In the genomic region with DNA sequence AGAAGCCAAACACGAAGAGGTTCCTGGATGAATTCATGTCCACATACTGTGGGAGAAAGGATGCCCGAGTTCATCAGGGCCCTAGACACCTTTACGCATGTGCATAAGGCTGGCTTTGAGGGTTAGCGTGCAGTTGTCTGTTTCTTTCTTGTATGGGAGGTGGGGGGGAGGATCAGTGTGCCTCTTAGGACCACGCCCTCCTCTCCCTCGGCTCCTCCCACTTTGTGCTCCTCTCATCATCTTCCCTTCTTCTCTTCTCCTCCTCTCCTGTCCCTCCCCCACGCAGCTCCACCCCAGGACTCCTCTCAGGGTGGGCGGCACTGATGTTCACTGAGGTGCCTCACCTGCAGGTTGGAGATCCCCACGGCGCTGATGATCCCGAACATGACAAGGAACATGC, we compare ENCODE assay signal across 11 mouse cellular contexts. TPM values are rescaled to one million over a fixed set of nuclear protein-coding genes. Genes with fewer than 3 reads are reported as not detected.
DNase-seq lines count a peak whose midpoint lies in the region; ATAC-seq and TF ChIP-seq lines count a peak whose summit lies in the region.
"Had no signal": no experiment of that assay in that cellular context is flagged by ENCODE, and none has a peak within 500 bp of the region (broad histone marks: within the 10 kb centered on the region; RNA-seq: fewer than 3 reads in every experiment).

No protein-coding gene starts in this region.

- H3K36me3 ChIP-seq in liver, embryonic 11.5 days (ENCODE audit: control insufficient read depth, insufficient read depth, low read length): no peaks in the 10 kb centered on the region
- H3K36me3 ChIP-seq in liver, postnatal 0 days (replicated peaks; ENCODE audit: insufficient read depth, low read length): no peaks in the 10 kb centered on the region
- no peaks in the 10 kb centered on the region for H3K36me3 ChIP-seq in forebrain, embryonic 13.5 days (ENCODE audit: poor library complexity, severe bottlenecking)
- H3K36me3 ChIP-seq in midbrain, embryonic 13.5 days: 0 out of 2 replicates have a peak, but pooled peaks cover 3% of the 10 kb centered on the region

- no peak for DNase-seq in liver, embryonic 11.5 days (ENCODE audit: low spot score)
- DNase-seq in liver, postnatal 0 days: no peak
- no peak for DNase-seq in adrenal gland, postnatal 25 days
- no peak for DNase-seq in spleen, postnatal 10 days (ENCODE audit: low spot score in 2 of 2)
- no peak for DNase-seq in cerebellum, adult 11 months
- DNase-seq: heart, adult 2 months; lung, adult 2 months had no signal

- no peak overlapping the region for H3K4me3 ChIP-seq in liver, embryonic 11.5 days (ENCODE audit: low read depth, low read length)
- no peak overlapping the region for H3K4me3 ChIP-seq in liver, postnatal 0 days (ENCODE audit: low read depth, low read length)
- H3K4me3 ChIP-seq in cortical plate, adult 2 months (ENCODE audit: insufficient read depth, low read length): peak overlapping the region; percentile 4; the same call in 1 of the 2 replicates
- peak overlapping the region; percentile 25 for H3K4me3 ChIP-seq in forebrain, embryonic 13.5 days
- peak overlapping the region; percentile 19; the same call in 1 of the 2 replicates for H3K4me3 ChIP-seq in midbrain, embryonic 13.5 days (replicated peaks)
- H3K4me3 ChIP-seq: heart, adult 2 months had no signal

- H3K9me3 ChIP-seq in liver, embryonic 11.5 days (ENCODE audit: control insufficient read depth, low read length): no peaks in the 10 kb centered on the region
- no peaks in the 10 kb centered on the region for H3K9me3 ChIP-seq in liver, postnatal 0 days (ENCODE audit: low read length)
- H3K9me3 ChIP-seq in forebrain, embryonic 13.5 days (replicated peaks): no peaks in the 10 kb centered on the region; the same call in 1 of the 2 replicates
- no peaks in the 10 kb centered on the region for H3K9me3 ChIP-seq in midbrain, embryonic 13.5 days

- peaks cover 7% of the 10 kb centered on the region; the same call in 1 of the 2 replicates for H3K27me3 ChIP-seq in liver, embryonic 11.5 days (replicated peaks; ENCODE audit: control insufficient read depth, insufficient read depth, low read length)
- H3K27me3 ChIP-seq in liver, postnatal 0 days (ENCODE audit: insufficient read depth, low read length): no peaks in the 10 kb centered on the region
- no peaks in the 10 kb centered on the region for H3K27me3 ChIP-seq in forebrain, embryonic 13.5 days
- no peaks in the 10 kb centered on the region; the same call in 1 of the 2 replicates for H3K27me3 ChIP-seq in midbrain, embryonic 13.5 days

- TF ChIP-seq POLR2A in cortical plate, adult 2 months (IDR thresholded peaks at IDR 0.05; ENCODE audit: extremely low read depth, insufficient read depth, low read length): no peak

- peak overlapping the region; percentile 35 for H3K4me2 ChIP-seq in liver, embryonic 11.5 days
- H3K4me2 ChIP-seq in liver, postnatal 0 days (ENCODE audit: low read depth, low read length): no peak overlapping the region
- H3K4me2 ChIP-seq in forebrain, embryonic 13.5 days: peak overlapping the region; percentile 51
- peak overlapping the region; percentile 44 for H3K4me2 ChIP-seq in midbrain, embryonic 13.5 days (replicated peaks)

- no peak overlapping the region for H3K27ac ChIP-seq in liver, embryonic 11.5 days (ENCODE audit: low read depth, low read length)
- H3K27ac ChIP-seq in liver, postnatal 0 days (ENCODE audit: low read depth): no peak overlapping the region
- H3K27ac ChIP-seq in cortical plate, adult 2 months (ENCODE audit: insufficient read depth, low read length): no peak overlapping the region
- no peak overlapping the region for H3K27ac ChIP-seq in forebrain, embryonic 13.5 days
- no peak overlapping the region for H3K27ac ChIP-seq in midbrain, embryonic 13.5 days
- H3K27ac ChIP-seq: heart, adult 2 months had no signal

- H3K4me1 ChIP-seq in liver, embryonic 11.5 days (replicated peaks; ENCODE audit: control insufficient read depth, insufficient read depth, low read length): no peaks in the 10 kb centered on the region
- no peaks in the 10 kb centered on the region for H3K4me1 ChIP-seq in liver, postnatal 0 days (ENCODE audit: insufficient read depth)
- no peaks in the 10 kb centered on the region for H3K4me1 ChIP-seq in cortical plate, adult 2 months (ENCODE audit: control insufficient read depth, insufficient read depth, low read length)
- H3K4me1 ChIP-seq in forebrain, embryonic 13.5 days: no peaks in the 10 kb centered on the region
- H3K4me1 ChIP-seq in midbrain, embryonic 13.5 days (replicated peaks): no peaks in the 10 kb centered on the region

- H3K9ac ChIP-seq in liver, embryonic 11.5 days (ENCODE audit: low read depth, low read length): no peak overlapping the region
- H3K9ac ChIP-seq in liver, postnatal 0 days (replicated peaks): no peak overlapping the region
- H3K9ac ChIP-seq in forebrain, embryonic 13.5 days: peak overlapping the region; percentile 26; the same call in 1 of the 2 replicates
- no peak overlapping the region for H3K9ac ChIP-seq in midbrain, embryonic 13.5 days (replicated peaks)

- no peak for ATAC-seq in liver, embryonic 11.5 days (replicated peaks; ENCODE audit: low FRiP score)
- ATAC-seq in liver, postnatal 0 days: no peak
- ATAC-seq in forebrain, embryonic 13.5 days: peak; percentile 30; the same call in 1 of the 2 replicates
- peak; percentile 30; the same call in 1 of the 2 replicates for ATAC-seq in midbrain, embryonic 13.5 days

- TF ChIP-seq EP300 in liver, postnatal 0 days (IDR thresholded peaks at IDR 0.05; ENCODE audit: low read depth): no peak

- TF ChIP-seq CTCF in liver, postnatal 0 days (IDR thresholded peaks at IDR 0.05; ENCODE audit: low read depth): no peak
- TF ChIP-seq CTCF in cortical plate, adult 2 months (IDR thresholded peaks at IDR 0.05; ENCODE audit: extremely low read depth, insufficient read depth, low read length): no peak

- 27% methylated on average over 11 of the region's 11 CpGs for WGBS in liver, embryonic 11.5 days
- WGBS in liver, postnatal 0 days (ENCODE audit: insufficient replicate concordance): 35% methylated on average over 11 of the region's 11 CpGs
- WGBS in forebrain, embryonic 13.5 days: 10% methylated on average over 11 of the region's 11 CpGs
- 18% methylated on average over 11 of the region's 11 CpGs for WGBS in midbrain, embryonic 13.5 days

RNA-seq across cellular contexts. Expression of a gene that starts 28.5 kb away (rescaled TPM):
- not detected in 2 replicates for polyA plus RNA-seq in liver, embryonic 11.5 days (2014; fragmentation: Nextera tagmentation; extraction: Ambion mirVana)
- polyA plus RNA-seq in liver, postnatal 0 days (2015; fragmentation: Nextera tagmentation; extraction: Ambion mirVana): not detected in 2 replicates
- not detected in 2 replicates for polyA plus RNA-seq in cortical plate, adult 2 months (2012; rRNA removed)
- not detected in 2 replicates for polyA plus RNA-seq in forebrain, embryonic 13.5 days (2015; fragmentation: Nextera tagmentation; extraction: Ambion mirVana)
- not detected in 2 replicates for polyA plus RNA-seq in midbrain, embryonic 13.5 days (2015; fragmentation: Nextera tagmentation; extraction: Ambion mirVana)
- not detected in 2 replicates for total RNA-seq in adrenal gland, postnatal 25 days (2021)
- total RNA-seq: heart, adult 2 months had no signal
- polyA plus RNA-seq: heart, adult 2 months; lung, adult 2 months; small intestine, adult 2 months had no signal

RNA-seq across cellular contexts. Expression of a gene that starts 37.8 kb away (rescaled TPM):
- 15.5 and 19.3 TPM in 2 replicates for polyA plus RNA-seq in liver, embryonic 11.5 days (2014; fragmentation: Nextera tagmentation; extraction: Ambion mirVana)
- 5.5 and 5.7 TPM in 2 replicates for polyA plus RNA-seq in liver, postnatal 0 days (2015; fragmentation: Nextera tagmentation; extraction: Ambion mirVana)
- 31.2 and 31.8 TPM in 2 replicates for polyA plus RNA-seq in cortical plate, adult 2 months (2012; rRNA removed)
- 9.7 and 10.7 TPM in 2 replicates for polyA plus RNA-seq in forebrain, embryonic 13.5 days (2015; fragmentation: Nextera tagmentation; extraction: Ambion mirVana)
- 12.0 and 13.9 TPM in 2 replicates for polyA plus RNA-seq in midbrain, embryonic 13.5 days (2015; fragmentation: Nextera tagmentation; extraction: Ambion mirVana)
- total RNA-seq in adrenal gland, postnatal 25 days (2021): 12.4 and 16.6 TPM in 2 replicates

RNA-seq across cellular contexts. Expression of a gene that starts 39.7 kb away (rescaled TPM):
- 0.71 and 0.86 TPM in 2 replicates for polyA plus RNA-seq in liver, embryonic 11.5 days (2014; fragmentation: Nextera tagmentation; extraction: Ambion mirVana)
- polyA plus RNA-seq in liver, postnatal 0 days (2015; fragmentation: Nextera tagmentation; extraction: Ambion mirVana): 0.12 TPM in 1 of 2 replicates, not detected in the other
- 0.84 and 0.85 TPM in 2 replicates for polyA plus RNA-seq in cortical plate, adult 2 months (2012; rRNA removed)
- 0.39 and 0.74 TPM in 2 replicates for polyA plus RNA-seq in forebrain, embryonic 13.5 days (2015; fragmentation: Nextera tagmentation; extraction: Ambion mirVana)
- 0.52 and 0.71 TPM in 2 replicates for polyA plus RNA-seq in midbrain, embryonic 13.5 days (2015; fragmentation: Nextera tagmentation; extraction: Ambion mirVana)
- total RNA-seq in adrenal gland, postnatal 25 days (2021): not detected in 2 replicates

Comparison
In these comparisons a context has a peak if more than half of its experiments do, and no peak if none do; other contexts are left out.
1. ATAC-seq: peak in forebrain, embryonic 13.5 days (single experiment) and midbrain, embryonic 13.5 days (single experiment); none in liver, embryonic 11.5 days (single experiment) and liver, postnatal 0 days (single experiment).
2. H3K4me3 ChIP-seq: peak in cortical plate, adult 2 months (single experiment), forebrain, embryonic 13.5 days (single experiment) and midbrain, embryonic 13.5 days (single experiment); none in liver, embryonic 11.5 days (single experiment) and liver, postnatal 0 days (single experiment).